Mouse (Mus musculus): ENCODE results near the gene Ofcc1.

Gene Ofcc1

DNA sequence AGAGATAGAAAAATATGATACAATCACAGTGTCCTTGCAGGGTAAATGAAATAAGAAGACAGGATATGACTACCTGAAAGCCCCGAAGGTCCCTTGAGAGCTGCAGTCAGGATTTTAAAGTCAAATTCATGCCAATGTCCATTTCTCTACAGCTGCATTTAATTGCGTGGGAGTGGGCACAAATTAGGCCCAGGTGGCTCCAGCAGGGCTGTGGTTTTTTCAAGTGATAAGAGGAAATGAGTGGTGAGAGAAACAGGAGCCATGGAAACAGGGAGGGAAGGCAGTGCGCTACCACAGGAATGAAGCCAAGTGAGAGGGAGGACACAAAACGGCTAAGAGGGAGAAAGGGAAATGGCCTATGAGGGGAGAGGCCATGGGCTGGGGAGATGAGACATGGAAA, 363.3 kb downstream of the Ofcc1 start:
- DNase-seq (ENCODE audit: low spot score) = no peak

DNA sequence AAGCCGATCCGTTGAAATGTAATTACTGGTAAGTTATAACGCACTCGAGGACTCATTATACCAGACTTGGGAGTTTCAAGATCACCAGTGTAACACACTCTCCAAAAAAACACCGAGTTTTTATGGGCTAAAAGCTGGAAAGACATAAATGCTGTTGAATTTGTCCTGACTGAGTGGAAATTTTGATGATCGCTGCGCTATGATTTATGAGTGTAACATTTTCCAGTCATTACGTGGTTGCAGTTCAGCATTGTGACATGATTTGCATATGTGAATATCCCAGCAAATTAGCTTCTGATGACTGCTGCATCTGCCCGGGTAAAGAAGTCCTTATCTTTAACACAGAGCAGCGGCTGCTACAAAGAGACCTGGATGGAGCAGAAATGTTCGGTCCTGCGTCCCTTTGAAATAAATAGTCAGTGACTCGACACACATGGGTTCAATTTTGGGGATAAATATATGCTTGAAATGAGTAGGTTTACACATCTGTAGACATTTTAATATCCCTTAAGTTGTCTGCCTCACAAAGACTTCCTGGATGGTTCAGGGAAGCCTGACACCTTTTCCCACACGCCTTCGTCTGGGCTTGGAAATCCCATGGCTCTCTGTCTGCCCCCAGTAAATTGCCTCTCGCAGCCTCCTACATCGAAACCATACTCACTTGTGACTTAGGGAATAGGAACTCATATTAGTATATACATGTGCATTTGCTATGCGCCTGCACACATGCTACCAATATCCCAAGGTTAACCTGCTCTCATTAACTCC, 381.8 kb downstream of the Ofcc1 start:
- DNase-seq (ENCODE audit: low spot score) = no peak

DNA sequence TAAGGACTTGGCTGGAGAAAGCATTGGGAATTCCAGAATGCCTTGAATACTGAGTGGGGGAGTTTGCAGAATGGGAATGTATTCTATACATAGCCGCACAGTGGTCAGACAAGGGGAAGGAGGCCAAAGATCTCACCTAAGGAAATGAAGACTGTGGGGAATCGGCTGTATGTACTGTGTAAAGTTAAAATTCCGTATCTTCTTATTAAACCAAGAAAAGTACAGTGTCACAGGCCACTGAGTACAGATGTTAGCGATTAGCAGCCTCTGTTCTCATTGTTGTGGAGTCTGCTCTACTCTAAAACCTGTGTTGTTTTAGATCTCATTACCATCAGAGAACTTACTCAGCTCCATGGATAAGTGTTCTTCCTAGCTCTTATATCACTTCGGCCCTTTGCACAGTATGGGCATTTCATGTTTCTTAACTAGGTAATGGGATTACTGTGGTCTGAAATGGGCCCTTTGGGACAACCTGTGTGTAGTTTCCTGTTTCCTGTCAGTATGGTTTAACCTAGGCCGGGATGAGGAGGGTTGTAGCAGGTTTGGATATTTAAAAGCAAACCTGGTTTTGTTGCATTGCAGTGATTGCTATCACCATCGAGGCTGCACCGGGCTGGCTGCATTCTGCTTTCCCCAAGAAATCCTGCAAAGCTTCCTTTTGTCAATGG, 392.8 kb downstream of the Ofcc1 start:
- no peak for DNase-seq (ENCODE audit: low spot score)

DNA sequence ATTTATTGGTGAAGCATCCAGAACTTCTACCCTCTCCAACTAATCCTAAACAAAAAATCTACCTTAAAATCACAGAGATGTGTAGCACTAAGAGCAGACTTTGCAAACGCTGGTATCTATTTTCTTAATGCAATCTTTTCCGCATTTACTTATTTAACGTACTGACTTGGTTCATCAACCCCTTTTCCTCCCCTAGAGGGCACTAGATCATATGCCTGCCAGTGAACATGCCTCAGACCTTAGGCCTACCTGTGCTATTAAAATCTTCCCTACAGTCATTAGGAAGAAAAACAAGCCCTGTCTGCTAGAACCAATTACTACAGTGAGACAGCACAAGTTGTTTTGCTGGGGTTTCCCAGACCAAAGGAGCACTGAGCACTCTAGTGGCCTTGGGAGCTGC, 404.0 kb downstream of the Ofcc1 start:
- DNase-seq (ENCODE audit: low spot score) = no peak

DNA sequence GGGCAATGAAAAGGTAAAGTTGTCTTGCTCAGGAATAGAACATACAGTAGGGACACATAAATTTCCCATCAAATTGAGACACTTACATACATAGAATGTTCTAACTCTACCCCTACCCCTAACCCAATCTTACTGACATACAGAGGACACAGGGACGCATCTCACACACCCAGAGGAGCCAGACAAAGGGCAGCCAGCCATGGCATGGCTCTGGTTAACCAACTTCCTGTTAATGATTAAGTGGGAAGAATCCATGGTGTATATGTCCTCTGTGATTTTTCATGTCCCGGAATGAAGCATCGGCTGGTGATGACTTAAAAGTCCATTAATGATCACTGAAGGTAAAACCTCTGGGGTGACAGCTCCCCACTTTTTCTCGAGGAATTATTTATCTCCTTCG, 405.2 kb downstream of the Ofcc1 start:
- no peak for DNase-seq (ENCODE audit: low spot score)

Measured in left cerebral cortex, adult 11 months (tissue).